ENCODE assay signal across 20 mouse cellular contexts in the genomic region with DNA sequence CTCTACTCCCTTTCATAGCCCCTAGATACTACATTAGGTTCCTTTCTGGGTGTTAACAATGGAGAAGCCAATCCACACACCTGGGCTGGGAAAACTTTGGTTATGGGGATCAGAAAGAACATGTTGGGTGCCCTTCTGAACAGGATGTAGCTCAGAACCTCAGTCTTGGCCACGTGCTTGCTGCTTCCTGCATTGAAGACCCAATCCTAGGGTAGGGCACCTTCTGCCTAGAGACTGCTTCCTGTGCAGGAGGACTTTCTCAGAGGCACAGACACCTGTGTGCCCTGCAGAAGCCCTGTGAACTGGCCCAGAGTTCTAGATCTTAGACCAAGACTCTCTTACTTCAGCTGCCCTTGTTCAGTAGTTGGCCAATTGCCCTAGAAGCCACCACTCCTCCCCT. TPM values are rescaled to one million over a fixed set of nuclear protein-coding genes. Genes with fewer than 3 reads are reported as not detected.
DNase-seq lines count a peak whose midpoint lies in the region; ATAC-seq and TF ChIP-seq lines count a peak whose summit lies in the region.
"Had no signal": no experiment of that assay in that cellular context is flagged by ENCODE, and none has a peak within 500 bp of the region (broad histone marks: within the 10 kb centered on the region; RNA-seq: fewer than 3 reads in every experiment).

No protein-coding gene starts in this region.

- no peaks in the 10 kb centered on the region for H3K9me3 ChIP-seq in heart, embryonic 13.5 days
- H3K9me3 ChIP-seq in lung, postnatal 0 days (ENCODE audit: low read length): no peaks in the 10 kb centered on the region
- no peaks in the 10 kb centered on the region for H3K9me3 ChIP-seq in kidney, embryonic 14.5 days (ENCODE audit: control insufficient read depth, low read length)
- H3K9me3 ChIP-seq: forebrain, embryonic 10.5 days; hindbrain, embryonic 12.5 days; kidney, embryonic 15.5 days had no signal

- no peak for TF ChIP-seq CTCF in lung, postnatal 0 days (IDR thresholded peaks at IDR 0.05)

- H3K4me1 ChIP-seq in heart, embryonic 13.5 days: peaks cover 30% of the 10 kb centered on the region
- no peaks in the 10 kb centered on the region for H3K4me1 ChIP-seq in lung, postnatal 0 days (ENCODE audit: insufficient read depth, low read depth, low read length)
- H3K4me1 ChIP-seq in kidney, embryonic 14.5 days (ENCODE audit: control insufficient read depth, insufficient read depth, low read length): no peaks in the 10 kb centered on the region
- H3K4me1 ChIP-seq: forebrain, embryonic 10.5 days; hindbrain, embryonic 12.5 days; kidney, embryonic 15.5 days had no signal

- H3K4me2 ChIP-seq in heart, embryonic 13.5 days: no peak overlapping the region
- H3K4me2 ChIP-seq in lung, postnatal 0 days (replicated peaks; ENCODE audit: low read depth, low read length): no peak overlapping the region
- no peak overlapping the region for H3K4me2 ChIP-seq in kidney, embryonic 14.5 days (replicated peaks; ENCODE audit: low read depth, low read length)
- H3K4me2 ChIP-seq: hindbrain, embryonic 12.5 days; kidney, embryonic 15.5 days had no signal

- no peaks in the 10 kb centered on the region for H3K27me3 ChIP-seq in heart, embryonic 13.5 days (replicated peaks)
- no peaks in the 10 kb centered on the region for H3K27me3 ChIP-seq in lung, postnatal 0 days (replicated peaks; ENCODE audit: insufficient read depth, low read length)
- no peaks in the 10 kb centered on the region for H3K27me3 ChIP-seq in kidney, embryonic 14.5 days (ENCODE audit: control insufficient read depth, insufficient read depth, low read length)
- H3K27me3 ChIP-seq: hindbrain, embryonic 12.5 days; kidney, embryonic 15.5 days had no signal

- peak overlapping the region; percentile 74 for H3K27ac ChIP-seq in heart, embryonic 13.5 days (replicated peaks)
- 0 out of 2 replicates have a peak overlapping the region, but pooled peaks have one; percentile 26 for H3K27ac ChIP-seq in lung, postnatal 0 days (ENCODE audit: low read length)
- H3K27ac ChIP-seq in kidney, embryonic 14.5 days (ENCODE audit: low read depth, low read length): no peak overlapping the region
- H3K27ac ChIP-seq: forebrain, embryonic 10.5 days; hindbrain, embryonic 12.5 days; kidney, embryonic 15.5 days had no signal

- peaks cover 75% of the 10 kb centered on the region for H3K36me3 ChIP-seq in heart, embryonic 13.5 days
- H3K36me3 ChIP-seq in lung, postnatal 0 days (ENCODE audit: insufficient read depth, low read length): 0 out of 2 replicates have a peak, but pooled peaks cover 14% of the 10 kb centered on the region
- H3K36me3 ChIP-seq in kidney, embryonic 14.5 days (ENCODE audit: control insufficient read depth, insufficient read depth, low read length): peaks cover 34% of the 10 kb centered on the region

- ATAC-seq in heart, embryonic 13.5 days (ENCODE audit: extremely low read depth, insufficient number of reproducible peaks, low FRiP score, low TSS enrichment): no peak
- ATAC-seq in lung, postnatal 0 days: no peak
- ATAC-seq in kidney, embryonic 14.5 days (ENCODE audit: low FRiP score, low TSS enrichment): no peak
- ATAC-seq: forebrain, postnatal 0 days; intestine, embryonic 16.5 days had no signal

- peak overlapping the region; percentile 3; the same call in 1 of the 2 replicates for H3K9ac ChIP-seq in heart, embryonic 13.5 days
- no peak overlapping the region for H3K9ac ChIP-seq in lung, postnatal 0 days (replicated peaks; ENCODE audit: low read depth)
- no peak overlapping the region for H3K9ac ChIP-seq in kidney, embryonic 14.5 days (ENCODE audit: low read depth, low read length)
- H3K9ac ChIP-seq: forebrain, postnatal 0 days; hindbrain, embryonic 12.5 days; kidney, embryonic 15.5 days had no signal

- no peak overlapping the region for H3K4me3 ChIP-seq in heart, embryonic 13.5 days
- no peak overlapping the region for H3K4me3 ChIP-seq in lung, postnatal 0 days (ENCODE audit: low read depth, low read length)
- H3K4me3 ChIP-seq in kidney, embryonic 14.5 days (ENCODE audit: low read length): no peak overlapping the region
- H3K4me3 ChIP-seq: forebrain, embryonic 10.5 days; hindbrain, embryonic 12.5 days; kidney, embryonic 15.5 days had no signal

- DNase-seq in heart, adult 8-10 months (ENCODE audit: low spot score): no peak
- no peak for DNase-seq in lung, postnatal 0 days (ENCODE audit: low spot score)
- DNase-seq in lung, postnatal 10 days: no peak
- peak; percentile 25 for DNase-seq in induced T-regulatory cell, adult 2 months (ENCODE audit: low read depth)
- peak; percentile 28 for DNase-seq in thymus, postnatal 4 days
- DNase-seq in frontal cortex, postnatal 36 days (ENCODE audit: low spot score in 2 of 2): no peak
- DNase-seq: adrenal gland, postnatal 36 days; cerebellum, adult 11-12 months; cerebellum, postnatal 36 days; forebrain, postnatal 0 days; liver; lung, postnatal 14 days; midbrain, embryonic 14.5 days had no signal

- WGBS in heart, embryonic 13.5 days: 84% methylated on average over 1 of the region's 1 CpGs
- 72% methylated on average over 1 of the region's 1 CpGs for WGBS in lung, postnatal 0 days
- 90% methylated on average over 1 of the region's 1 CpGs for WGBS in kidney, embryonic 14.5 days

- no peak for TF ChIP-seq EP300 in lung, postnatal 0 days (IDR thresholded peaks at IDR 0.05)

RNA-seq across cellular contexts. Expression of a gene that starts 14.7 kb away (rescaled TPM):
- polyA plus RNA-seq in heart, embryonic 13.5 days (2015; fragmentation: Nextera tagmentation; extraction: Ambion mirVana): 11.5 and 12.5 TPM in 2 replicates
- total RNA-seq in heart, adult 8-10 months (2022): 1 to 10 TPM; 5.5 to 7.5 (median 7.1) TPM
- 12.0 and 12.6 TPM in 2 replicates for polyA plus RNA-seq in lung, postnatal 0 days (2015; fragmentation: Nextera tagmentation; extraction: Ambion mirVana)
- 8.0 and 16.8 TPM in 2 replicates for polyA plus RNA-seq in kidney, embryonic 14.5 days (2014; fragmentation: Nextera tagmentation; extraction: Ambion mirVana)

RNA-seq across cellular contexts. Expression of a gene that starts 57.4 kb away (rescaled TPM):
- 0.72 and 1.1 TPM in 2 replicates for polyA plus RNA-seq in heart, embryonic 13.5 days (2015; fragmentation: Nextera tagmentation; extraction: Ambion mirVana)
- 1 to 10 TPM in 2 of 4 experiments, under 1 TPM in 2; 0.73 to 1.3 (median 1.0) TPM for total RNA-seq in heart, adult 8-10 months (2022)
- 0.35 and 0.49 TPM in 2 replicates for polyA plus RNA-seq in lung, postnatal 0 days (2015; fragmentation: Nextera tagmentation; extraction: Ambion mirVana)
- 1.1 and 1.6 TPM in 2 replicates for polyA plus RNA-seq in kidney, embryonic 14.5 days (2014; fragmentation: Nextera tagmentation; extraction: Ambion mirVana)
- polyA plus RNA-seq: gonadal fat pad, adult 2 months had no signal

Comparison
In these comparisons a context has a peak if more than half of its experiments do, and no peak if none do; other contexts are left out.
1. DNase-seq: peak in induced T-regulatory cell, adult 2 months (single experiment) and thymus, postnatal 4 days (single experiment); none in heart, adult 8-10 months (single experiment), lung, postnatal 0 days (single experiment), lung, postnatal 10 days (single experiment) and frontal cortex, postnatal 36 days (0 of 2).